Mouse (Mus musculus) cerebellum, adult 2 months (tissue): ENCODE results near the gene Rpl36a-ps1.

Experiments
- CTCF ChIP-seq: fragments of 200-500 bp; IDR thresholded peaks from 2 replicates; pipeline ENCODE4 v1.5.1; 2011; ENCODE audit warnings: low read depth, mild to moderate bottlenecking, control low read depth, low read length, moderate library complexity, borderline replicate concordance; ENCODE audit not compliant: insufficient read depth
- POLR2A ChIP-seq: fragments of 200-500 bp; IDR thresholded peaks from 2 replicates; pipeline ENCODE4 v1.6.1; 2011; ENCODE audit warnings: low read length, control low read depth, borderline replicate concordance; ENCODE audit not compliant: insufficient read depth

DNA sequence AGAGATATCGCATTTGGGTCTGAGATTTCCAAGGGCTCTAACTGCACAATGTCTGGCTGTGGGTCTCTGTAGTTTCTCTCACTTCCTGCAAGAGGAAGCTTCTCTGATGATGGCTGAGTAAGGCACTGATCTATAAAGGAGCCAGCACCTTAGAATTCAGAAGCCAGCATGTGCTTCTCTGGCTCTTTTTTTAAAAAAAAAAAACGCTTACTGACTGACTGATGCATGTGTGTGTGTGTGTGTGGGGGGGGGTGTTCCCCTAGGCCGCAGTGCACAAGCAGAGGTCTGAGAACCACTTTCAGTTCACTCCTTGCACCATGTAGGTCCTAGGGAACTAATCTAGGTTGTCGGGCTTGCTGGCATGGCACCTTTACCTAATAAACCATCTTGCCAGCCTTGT is 47.3 kb upstream of the Rpl36a-ps1 start:
- TF ChIP-seq POLR2A (no peak), CTCF (no peak)
